Mouse (Mus musculus) forebrain, embryonic 14.5 days (tissue): Measurements from ENCODE around the gene Cldn12. TPM values are rescaled to one million over a fixed set of nuclear protein-coding genes. Genes with fewer than 3 reads are reported as not detected.

Experiments
- ATAC-seq: fragments of 200-750 bp; cut with Nextera tagmentation; 2 replicates; pipeline ENCODE4 v1.8.0; 2017; ENCODE audit warnings: mild to moderate bottlenecking, moderate library complexity
- DNase-seq: peaks from one replicate; pipeline ENCODE4 v3.0.0-alpha.2; 2015; ENCODE audit warnings: low spot score
- H3K27ac ChIP-seq: fragments of 300-500 bp; sonication (generic); 2 replicates; pipeline ENCODE4 v1.5.1; 2014; ENCODE audit warnings: low read depth, mild to moderate bottlenecking, control low read depth, low read length, moderate library complexity
- H3K27me3 ChIP-seq: fragments of 300-500 bp; sonication (generic); replicated peaks from 2 replicates; pipeline ENCODE4 v1.6.1; 2014; ENCODE audit warnings: low read length, control low read depth, mixed read lengths; ENCODE audit not compliant: control insufficient read depth, insufficient read depth
- H3K36me3 ChIP-seq: fragments of 300-500 bp; sonication (generic); 2 replicates; pipeline ENCODE4 v1.6.1; 2014; ENCODE audit warnings: low read length, control low read depth; ENCODE audit not compliant: control insufficient read depth, insufficient read depth
- H3K4me1 ChIP-seq: fragments of 300-500 bp; sonication (generic); 2 replicates; pipeline ENCODE4 v1.6.1; 2014; ENCODE audit warnings: antibody characterized with exemption, low read length, control low read depth; ENCODE audit not compliant: control insufficient read depth, insufficient read depth
- H3K4me2 ChIP-seq: fragments of 300-500 bp; sonication (generic); 2 replicates; pipeline ENCODE4 v1.6.1; 2014; ENCODE audit warnings: mild to moderate bottlenecking, control low read depth, low read length
- H3K4me3 ChIP-seq: fragments of 300-500 bp; sonication (generic); 2 replicates; pipeline ENCODE4 v1.5.1; 2014; ENCODE audit warnings: low read depth, low read length, control low read depth
- H3K9ac ChIP-seq: fragments of 300-500 bp; sonication (generic); 2 replicates; pipeline ENCODE4 v1.6.1; 2014; ENCODE audit warnings: mild to moderate bottlenecking, low read length, control low read depth, moderate library complexity
- H3K9me3 ChIP-seq: fragments of 300-500 bp; sonication (generic); replicated peaks from 2 replicates; pipeline ENCODE4 v1.6.1; 2016; ENCODE audit warnings: low read length, control low read depth, mixed read lengths; ENCODE audit not compliant: control insufficient read depth
- WGBS: fragments of 180-500 bp; shearing (Covaris S2); extraction: QIAGEN DNeasy Blood & Tissue Kit; methylation state at CpG from one replicate; pipeline ENCODE4 v1.1.7; 2014; 5-methylcytosine and 5-hydroxymethylcytosine counted together
- polyA plus RNA-seq: library from polyadenylated mRNA; unstranded; fragments of >200 nt; fragmentation: Nextera tagmentation; extraction: Ambion mirVana; gene quantifications from 2 replicates; pipeline ENCODE4 v1.2.1, GENCODE M21; 2014

The Cldn12 gene
- polyA plus RNA-seq, 1 experiment from 2014 or later: 16.4 TPM

DNA sequence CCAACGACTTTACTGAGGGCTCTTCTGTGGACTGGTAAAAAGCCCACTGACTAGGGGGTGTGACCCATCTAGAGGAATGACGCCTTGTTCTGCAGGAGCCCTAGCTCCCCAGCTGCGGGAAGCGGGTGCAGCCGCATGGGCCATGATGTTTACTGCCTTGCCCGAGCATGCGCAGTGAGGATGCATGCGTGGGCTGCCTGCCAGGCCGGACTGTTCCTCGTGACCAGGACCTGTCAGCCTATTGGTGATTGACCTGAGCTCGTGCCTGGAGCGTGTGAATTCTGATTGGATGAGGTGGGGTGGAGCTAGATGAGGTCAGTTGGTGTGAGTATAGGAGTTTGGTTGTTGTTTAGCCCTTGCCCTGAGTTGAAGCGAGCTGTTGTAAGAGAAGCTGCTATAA, 10.3 kb downstream of the Cldn12 start:
- DNase-seq: no peak
- H3K4me1 ChIP-seq: peaks cover 13% of the 10 kb centered on the region; the same call in 1 of the 2 replicates
- H3K36me3 ChIP-seq: 0 out of 2 replicates have a peak, but pooled peaks cover 3% of the 10 kb centered on the region
- no peak overlapping the region for H3K27ac ChIP-seq
- no peak overlapping the region for H3K9ac ChIP-seq
- no peak overlapping the region for H3K4me3 ChIP-seq
- H3K27me3 ChIP-seq: no peaks in the 10 kb centered on the region
- no peak overlapping the region for H3K4me2 ChIP-seq
- ATAC-seq: no peak
- no peaks in the 10 kb centered on the region for H3K9me3 ChIP-seq
- WGBS: 93% methylated on average over 13 of the region's 13 CpGs

DNA sequence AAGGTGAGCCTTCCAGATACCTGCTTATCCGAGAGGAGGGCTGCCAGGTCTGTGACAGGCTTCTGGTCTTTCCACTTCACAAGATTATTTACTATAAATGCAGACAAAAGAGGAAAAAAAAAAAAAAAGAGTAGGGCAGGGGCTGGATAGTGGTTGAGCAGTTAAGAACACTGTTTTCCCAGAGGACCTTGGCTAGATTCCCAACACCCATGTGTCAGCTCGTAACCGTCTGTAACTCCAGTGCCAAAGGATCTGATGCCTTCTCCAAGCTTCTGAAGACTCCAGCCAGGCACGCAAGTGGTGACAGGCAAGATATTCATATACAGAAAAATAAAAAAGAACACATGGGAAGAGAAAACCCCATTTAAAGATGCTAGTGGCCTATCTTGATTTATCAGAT, 11.4 kb downstream of the Cldn12 start:
- no peak overlapping the region for H3K4me2 ChIP-seq
- H3K9me3 ChIP-seq: no peaks in the 10 kb centered on the region
- ATAC-seq: no peak
- H3K9ac ChIP-seq: no peak overlapping the region
- peaks cover 12% of the 10 kb centered on the region; the same call in 1 of the 2 replicates for H3K4me1 ChIP-seq
- no peak overlapping the region for H3K4me3 ChIP-seq
- H3K27ac ChIP-seq: no peak overlapping the region
- peak; percentile 43 for DNase-seq
- no peaks in the 10 kb centered on the region for H3K27me3 ChIP-seq
- 61% methylated on average over 4 of the region's 4 CpGs for WGBS
- 0 out of 2 replicates have a peak, but pooled peaks cover 3% of the 10 kb centered on the region for H3K36me3 ChIP-seq

DNA sequence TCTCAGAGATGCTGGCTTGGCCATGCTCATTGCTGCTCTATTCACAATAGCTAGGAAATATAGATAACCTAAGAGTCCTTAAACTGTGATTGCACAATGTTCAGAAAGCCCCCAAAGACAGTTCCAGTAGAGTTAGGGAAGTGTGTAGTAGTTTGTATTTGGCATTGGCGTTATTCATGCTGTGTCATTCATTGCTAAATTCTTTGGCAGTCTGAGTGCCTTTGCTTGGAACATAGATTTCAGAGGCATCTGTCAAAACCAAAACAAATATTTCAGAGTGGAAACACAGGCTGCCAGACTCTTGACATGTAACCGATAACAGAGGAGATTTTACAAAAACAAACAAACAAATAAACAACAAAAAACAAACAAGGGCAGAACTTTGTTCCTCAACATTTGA, 13.2 kb downstream of the Cldn12 start:
- Histone ChIP-seq H3K4me3 (no peak overlapping the region), H3K27ac (no peak overlapping the region), H3K4me1 (no peaks in the 10 kb centered on the region), H3K9ac (no peak overlapping the region), H3K27me3 (0 out of 2 replicates have a peak, but pooled peaks cover 3% of the 10 kb centered on the region), H3K36me3 (0 out of 2 replicates have a peak, but pooled peaks cover 3% of the 10 kb centered on the region), H3K9me3 (no peaks in the 10 kb centered on the region), H3K4me2 (no peak overlapping the region)
- DNase-seq: peak; percentile 67
- peak; percentile 37; the same call in 1 of the 2 replicates for ATAC-seq
- WGBS: 66% methylated on average over 2 of the region's 2 CpGs

DNA sequence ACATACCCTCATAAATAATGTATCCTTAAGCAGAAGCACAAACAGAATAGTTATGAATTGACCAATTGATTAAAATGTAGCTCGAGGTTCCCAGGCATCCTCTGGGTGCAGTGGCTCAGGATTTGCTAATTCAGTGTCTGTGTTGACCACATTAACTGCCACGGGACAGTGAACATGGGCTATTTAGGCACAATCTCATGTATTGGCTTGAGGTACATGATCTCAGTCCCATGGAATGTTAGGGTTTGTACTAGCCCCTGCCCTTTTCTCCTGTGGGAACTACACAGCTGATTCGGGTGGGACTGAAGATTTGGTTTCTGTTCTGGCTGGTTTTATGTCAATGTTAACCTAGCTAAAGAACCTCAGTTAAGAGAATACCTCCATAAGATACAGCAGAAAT, 18.4 kb downstream of the Cldn12 start:
- ATAC-seq: peak; percentile 52; the same call in 1 of the 2 replicates
- DNase-seq: no peak
- no peak overlapping the region for H3K4me3 ChIP-seq
- no peak overlapping the region for H3K9ac ChIP-seq
- H3K4me1 ChIP-seq: no peaks in the 10 kb centered on the region
- WGBS: 48% methylated on average over 3 of the region's 3 CpGs
- no peak overlapping the region for H3K4me2 ChIP-seq
- H3K36me3 ChIP-seq: no peaks in the 10 kb centered on the region
- H3K9me3 ChIP-seq: no peaks in the 10 kb centered on the region
- no peak overlapping the region for H3K27ac ChIP-seq
- H3K27me3 ChIP-seq: 0 out of 2 replicates have a peak, but pooled peaks cover 4% of the 10 kb centered on the region

DNA sequence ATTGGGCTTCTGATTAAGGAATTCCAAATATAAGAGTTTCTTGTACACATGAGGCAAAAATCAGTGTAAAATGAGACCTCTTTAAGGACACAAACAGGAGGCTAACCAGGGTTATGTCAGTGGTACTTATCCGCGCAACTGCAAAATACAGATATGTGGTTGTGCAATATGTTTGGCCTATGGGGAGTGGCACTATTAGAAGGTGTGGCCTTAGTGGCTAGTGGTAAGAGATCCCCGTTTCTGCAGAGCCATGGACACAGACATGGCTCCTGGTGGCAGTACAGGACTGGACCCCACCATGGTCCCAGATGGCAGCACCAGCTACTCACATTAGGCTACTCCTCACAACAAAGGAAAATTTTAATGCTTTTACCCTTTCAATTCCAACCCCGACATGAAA, 19.7 kb downstream of the Cldn12 start:
- Histone ChIP-seq H3K9ac (no peak overlapping the region), H3K4me2 (no peak overlapping the region), H3K4me3 (no peak overlapping the region), H3K27ac (no peak overlapping the region), H3K27me3 (0 out of 2 replicates have a peak, but pooled peaks cover 4% of the 10 kb centered on the region), H3K36me3 (no peaks in the 10 kb centered on the region), H3K4me1 (no peaks in the 10 kb centered on the region), H3K9me3 (no peaks in the 10 kb centered on the region)
- ATAC-seq (no peak), DNase-seq (no peak)
- WGBS: 90% methylated on average over 4 of the region's 4 CpGs

DNA sequence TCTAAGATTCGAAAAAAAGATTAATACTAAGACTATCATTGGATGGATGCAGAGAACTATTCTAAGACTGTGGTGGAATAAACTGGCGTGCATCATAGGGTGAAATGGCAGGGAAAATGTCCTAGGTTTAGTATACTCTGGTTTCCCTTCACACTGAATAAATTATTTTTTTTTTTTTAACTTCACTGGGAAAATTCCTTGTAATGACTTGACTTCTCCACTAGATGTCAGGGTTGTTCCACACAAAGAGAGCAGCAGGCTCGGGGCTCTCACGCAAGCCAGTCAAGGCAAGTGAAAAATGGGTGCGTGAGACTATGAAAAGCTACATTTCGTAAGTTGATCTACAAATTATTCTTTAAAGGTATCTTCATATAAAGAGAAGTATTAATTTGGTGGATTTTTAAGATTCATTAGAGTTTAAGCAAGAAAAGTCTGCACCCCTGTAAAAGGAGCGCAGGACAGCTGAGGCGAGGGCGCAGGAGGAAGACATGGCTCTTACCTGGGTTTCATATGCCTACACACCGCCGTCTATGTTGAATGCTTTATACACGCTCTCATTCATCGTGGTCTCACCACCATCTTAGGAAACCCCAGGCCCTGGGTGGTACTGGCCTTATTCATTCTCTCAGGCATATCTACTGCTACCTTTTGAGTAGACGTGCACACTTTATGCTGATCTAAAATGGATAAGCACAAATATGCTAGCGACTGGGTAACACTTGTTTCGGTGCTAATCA, 20.3 kb downstream of the Cldn12 start:
- 41% methylated on average over 16 of the region's 16 CpGs for WGBS
- DNase-seq (peak; percentile 86), ATAC-seq (peak; percentile 69)

DNA sequence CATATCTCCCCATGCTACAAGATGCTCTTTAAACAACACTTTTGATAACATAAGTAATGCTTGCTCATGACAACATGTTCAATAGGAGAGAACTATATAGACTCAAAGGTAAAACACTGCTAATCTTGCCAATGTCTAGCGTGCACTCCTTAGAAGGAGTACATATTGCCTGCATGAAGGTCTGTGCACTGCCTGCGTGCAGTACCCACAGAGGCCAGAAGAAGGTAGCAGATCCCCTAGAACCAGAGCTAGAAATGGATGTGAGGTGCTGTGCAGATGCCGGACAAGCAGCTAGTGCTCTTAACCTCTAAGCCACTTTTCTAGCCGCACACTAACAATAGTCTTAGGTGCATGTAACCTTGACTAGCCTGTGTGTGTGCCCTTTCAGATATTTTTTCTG, 22.6 kb downstream of the Cldn12 start:
- no peak overlapping the region for H3K27ac ChIP-seq
- DNase-seq (no peak), ATAC-seq (no peak)
- H3K4me1 ChIP-seq: no peaks in the 10 kb centered on the region
- H3K36me3 ChIP-seq: no peaks in the 10 kb centered on the region
- H3K4me2 ChIP-seq: no peak overlapping the region
- 91% methylated on average over 4 of the region's 4 CpGs for WGBS
- H3K27me3 ChIP-seq: 0 out of 2 replicates have a peak, but pooled peaks cover 4% of the 10 kb centered on the region
- no peak overlapping the region for H3K9ac ChIP-seq
- no peaks in the 10 kb centered on the region for H3K9me3 ChIP-seq
- H3K4me3 ChIP-seq: no peak overlapping the region

More for the DNA sequence above, 20.3 kb downstream of the Cldn12 start:
- H3K4me3 ChIP-seq: no peak overlapping the region
- H3K36me3 ChIP-seq: no peaks in the 10 kb centered on the region
- no peaks in the 10 kb centered on the region for H3K4me1 ChIP-seq
- no peak overlapping the region for H3K27ac ChIP-seq
- no peaks in the 10 kb centered on the region for H3K9me3 ChIP-seq
- no peak overlapping the region for H3K9ac ChIP-seq
- H3K4me2 ChIP-seq: no peak overlapping the region
- H3K27me3 ChIP-seq: 0 out of 2 replicates have a peak, but pooled peaks cover 4% of the 10 kb centered on the region

DNA sequence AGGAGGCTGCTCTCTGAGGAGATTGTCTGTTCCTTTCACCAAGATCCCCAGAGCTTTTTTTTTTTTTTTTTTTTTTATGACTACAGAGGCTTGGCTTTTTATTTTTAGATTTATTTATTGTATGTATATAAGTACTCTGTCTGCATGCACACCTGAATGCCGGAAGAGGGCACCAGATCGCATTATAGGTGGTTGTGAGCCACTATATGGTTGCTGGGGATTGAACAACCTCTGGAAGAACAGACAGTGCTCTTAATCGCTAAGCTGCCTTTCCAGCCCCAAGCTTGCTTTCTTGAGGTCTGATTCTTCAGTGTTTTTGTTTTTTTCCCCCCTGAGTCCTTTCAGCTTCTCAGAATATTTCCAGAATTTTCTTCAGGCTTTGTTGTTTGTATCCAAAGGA, 28.7 kb downstream of the Cldn12 start:
- Histone ChIP-seq H3K4me3 (no peak overlapping the region), H3K9ac (no peak overlapping the region), H3K27ac (no peak overlapping the region), H3K27me3 (no peaks in the 10 kb centered on the region), H3K4me2 (no peak overlapping the region), H3K9me3 (no peaks in the 10 kb centered on the region), H3K36me3 (no peaks in the 10 kb centered on the region), H3K4me1 (no peaks in the 10 kb centered on the region)
- ATAC-seq: no peak
- 32% methylated on average over 3 of the region's 3 CpGs for WGBS
- no peak for DNase-seq

DNA sequence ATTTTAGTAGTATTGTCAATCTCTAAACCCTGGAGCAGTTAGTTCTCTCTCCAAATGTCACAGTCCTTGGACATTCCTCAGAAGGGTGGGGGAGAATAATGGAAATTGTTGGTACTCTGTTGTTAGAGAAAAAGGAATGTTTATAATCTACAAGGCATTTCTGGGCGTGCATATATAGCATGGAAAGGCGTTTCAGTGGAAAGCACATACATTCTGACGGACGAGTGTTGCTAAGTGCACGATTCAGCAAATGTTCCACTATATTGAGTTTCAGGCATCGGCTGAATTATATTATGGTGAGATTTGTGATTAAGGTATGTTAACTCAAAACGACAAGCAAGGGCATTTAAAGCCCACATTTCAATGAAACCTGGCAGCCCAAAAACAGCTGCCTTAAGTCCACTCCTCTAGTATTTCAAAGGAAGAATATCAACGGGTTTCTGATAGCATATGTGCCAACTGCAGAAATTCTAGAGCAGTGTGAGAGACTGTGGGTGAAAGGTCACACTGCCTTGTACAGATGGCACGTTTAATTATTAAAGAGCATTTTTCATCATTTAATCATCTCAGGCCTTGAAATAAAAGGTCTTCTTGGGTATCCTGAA, 31.4 kb downstream of the Cldn12 start:
- WGBS: 87% methylated on average over 9 of the region's 9 CpGs
- H3K4me1 ChIP-seq: no peaks in the 10 kb centered on the region
- H3K27me3 ChIP-seq: no peaks in the 10 kb centered on the region
- H3K4me3 ChIP-seq: no peak overlapping the region
- no peak overlapping the region for H3K27ac ChIP-seq
- H3K9ac ChIP-seq: no peak overlapping the region
- no peaks in the 10 kb centered on the region for H3K9me3 ChIP-seq
- no peaks in the 10 kb centered on the region for H3K36me3 ChIP-seq
- no peak overlapping the region for H3K4me2 ChIP-seq
- DNase-seq (no peak), ATAC-seq (no peak)
